Mouse (Mus musculus) heart, postnatal 0 days (tissue): ENCODE measurements at regions not wholly inside any gene's neighbourhood (a gene's known extent, or its start where the extent isn't known, plus 50 kb on each side); places are given as distances from the start of the nearest gene placed in this dataset.

Experiments used
- ATAC-seq: fragments of 200-750 bp; cut with Nextera tagmentation; 2 replicates; pipeline ENCODE4 v1.8.0; 2017; ENCODE audit warnings: low read depth, moderate number of reproducible peaks, moderate library complexity; ENCODE audit not compliant: insufficient read depth
- DNase-seq: peaks from one replicate; pipeline ENCODE4 v3.0.0-alpha.2; 2016; ENCODE audit warnings: low spot score
- H3K27ac ChIP-seq: fragments of 300-500 bp; sonication (generic); 2 replicates; pipeline ENCODE4 v1.5.1; 2014; ENCODE audit warnings: low read depth, mild to moderate bottlenecking
- H3K27me3 ChIP-seq: fragments of 300-500 bp; sonication (generic); 2 replicates; pipeline ENCODE4 v1.6.1; 2014; ENCODE audit warnings: low read length, mixed read lengths; ENCODE audit not compliant: control insufficient read depth, insufficient read depth
- H3K36me3 ChIP-seq: fragments of 300-500 bp; sonication (generic); replicated peaks from 2 replicates; pipeline ENCODE4 v1.6.1; 2014; ENCODE audit warnings: low read length, mixed read lengths; ENCODE audit not compliant: control insufficient read depth, insufficient read depth
- H3K4me1 ChIP-seq: fragments of 300-500 bp; sonication (generic); 2 replicates; pipeline ENCODE4 v1.6.1; 2014; ENCODE audit warnings: antibody characterized with exemption; ENCODE audit not compliant: control insufficient read depth, insufficient read depth
- H3K4me2 ChIP-seq: fragments of 300-500 bp; sonication (generic); 2 replicates; pipeline ENCODE4 v1.6.1; 2014; ENCODE audit warnings: low read depth, mild to moderate bottlenecking, low read length, moderate library complexity
- H3K4me3 ChIP-seq: fragments of 300-500 bp; sonication (generic); 2 replicates; pipeline ENCODE4 v1.5.1; 2014; ENCODE audit warnings: low read depth, low read length
- H3K9ac ChIP-seq: fragments of 300-500 bp; sonication (generic); replicated peaks from 2 replicates; pipeline ENCODE4 v1.6.1; 2014; ENCODE audit warnings: low read depth, low read length, mixed read lengths
- H3K9me3 ChIP-seq: fragments of 300-500 bp; sonication (generic); replicated peaks from 2 replicates; pipeline ENCODE4 v1.6.1; 2016; ENCODE audit warnings: low read length; ENCODE audit not compliant: control insufficient read depth
- CTCF ChIP-seq: IDR thresholded peaks from 2 replicates; pipeline ENCODE4 v1.5.1; 2016; ENCODE audit warnings: antibody characterized with exemption, control low read depth, low read depth
- EP300 ChIP-seq: IDR thresholded peaks from 2 replicates; pipeline ENCODE4 v1.6.1; 2016; ENCODE audit warnings: antibody characterized with exemption, low read depth
- WGBS: fragments of 180-500 bp; shearing (Covaris S2); extraction: QIAGEN DNeasy Blood & Tissue Kit; methylation state at CpG from one replicate; pipeline ENCODE4 v1.1.7; 2014; 5-methylcytosine and 5-hydroxymethylcytosine counted together

- no peaks in the 10 kb centered on the region for H3K4me1 ChIP-seq
- H3K27me3 ChIP-seq = no peaks in the 10 kb centered on the region
- H3K27ac ChIP-seq = no peak overlapping the region
- H3K36me3 ChIP-seq = no peaks in the 10 kb centered on the region
- no peak overlapping the region for H3K4me3 ChIP-seq
- TF ChIP-seq CTCF (no peak), EP300 (no peak)
- no peak overlapping the region for H3K9ac ChIP-seq
- WGBS = 74% methylated on average over 8 of the region's 8 CpGs
- no peak for ATAC-seq
- H3K4me2 ChIP-seq = no peak overlapping the region
- H3K9me3 ChIP-seq = no peaks in the 10 kb centered on the region
- DNase-seq = no peak
These were observed 57.7 kb upstream of the Gm10234 start for GRCm38 (mm10) chr6:95264011-95264869.

GRCm38 (mm10) chr6:95269524-95269923 is 52.4 kb upstream of the Gm10234 start:
- 75% methylated on average over 8 of the region's 8 CpGs for WGBS
- H3K9ac ChIP-seq = no peak overlapping the region
- H3K4me2 ChIP-seq = no peak overlapping the region
- no peaks in the 10 kb centered on the region for H3K9me3 ChIP-seq
- H3K27ac ChIP-seq = no peak overlapping the region
- TF ChIP-seq EP300 (no peak), CTCF (no peak)
- no peaks in the 10 kb centered on the region for H3K4me1 ChIP-seq
- H3K4me3 ChIP-seq = no peak overlapping the region
- no peak for ATAC-seq
- no peak for DNase-seq
- no peaks in the 10 kb centered on the region for H3K27me3 ChIP-seq
- H3K36me3 ChIP-seq = no peaks in the 10 kb centered on the region
